Comparison of ENCODE assay signal across 8 mouse cellular contexts in the genomic region with DNA sequence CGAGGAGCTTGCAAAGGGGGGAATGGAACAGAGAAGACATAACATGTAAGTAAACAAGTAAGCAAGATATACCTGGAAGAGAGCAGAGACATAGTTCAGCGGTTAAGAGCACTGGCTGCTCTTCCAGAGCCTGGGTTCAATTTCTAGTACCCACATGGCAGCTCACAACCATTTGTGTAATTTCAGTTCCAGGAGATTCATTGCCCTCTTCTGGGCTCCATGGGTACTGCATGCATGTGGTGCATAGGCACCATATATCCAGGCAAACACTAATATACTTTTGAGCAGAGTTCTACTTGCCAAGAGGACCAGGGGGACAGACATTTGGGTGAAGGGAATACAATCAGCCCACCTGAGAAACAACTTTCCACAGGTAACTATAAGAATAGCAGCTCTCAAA. TPM values are rescaled to one million over a fixed set of nuclear protein-coding genes. Genes with fewer than 3 reads are reported as not detected.
DNase-seq lines count a peak whose midpoint lies in the region; ATAC-seq and TF ChIP-seq lines count a peak whose summit lies in the region.
"Had no signal": no experiment of that assay in that cellular context is flagged by ENCODE, and none has a peak within 500 bp of the region (broad histone marks: within the 10 kb centered on the region; RNA-seq: fewer than 3 reads in every experiment).

No protein-coding gene starts in this region.

- peak; percentile 68 for TF ChIP-seq CTCF in kidney, adult 2 months (conservative IDR thresholded peaks at IDR 0.05; ENCODE audit: insufficient read depth, insufficient read length, low read depth, low read length)

- H3K4me2 ChIP-seq in kidney, embryonic 15.5 days = no peak overlapping the region

- intact Hi-C loops in heart, postnatal 36 days (cut with DNase I) = loop anchor here (2.0 kb wide), 1 partner anchor 73 kb away; no protein-coding TSS in a partner anchor

- no peak for TF ChIP-seq POLR2A in kidney, adult 2 months (IDR thresholded peaks at IDR 0.05; ENCODE audit: low read depth, low read length)

- no peak overlapping the region for H3K27ac ChIP-seq in kidney, adult 2 months (ENCODE audit: insufficient read depth, low read depth, low read length)
- H3K27ac ChIP-seq in kidney, embryonic 15.5 days = no peak overlapping the region

- no peak overlapping the region for H3K9ac ChIP-seq in kidney, embryonic 15.5 days

- ATAC-seq in kidney, embryonic 15.5 days (replicated peaks; ENCODE audit: low FRiP score) = no peak

- no peaks in the 10 kb centered on the region for H3K9me3 ChIP-seq in kidney, embryonic 15.5 days (replicated peaks)

- no peak overlapping the region for H3K4me3 ChIP-seq in kidney, adult 2 months (ENCODE audit: insufficient read depth, low read depth, low read length)
- H3K4me3 ChIP-seq in kidney, embryonic 15.5 days (replicated peaks) = no peak overlapping the region

- H3K36me3 ChIP-seq in kidney, adult 2 months (ENCODE audit: control insufficient read depth, insufficient read depth, low read length) = no peaks in the 10 kb centered on the region; the same call in 1 of the 2 replicates
- H3K36me3 ChIP-seq in kidney, embryonic 15.5 days = peaks cover 38% of the 10 kb centered on the region

- H3K4me1 ChIP-seq in kidney, adult 2 months (ENCODE audit: control insufficient read depth, insufficient read depth, low read length) = no peaks in the 10 kb centered on the region
- 0 out of 2 replicates have a peak, but pooled peaks cover under 1% of the 10 kb centered on the region for H3K4me1 ChIP-seq in kidney, embryonic 15.5 days

- H3K27me3 ChIP-seq in kidney, adult 2 months (replicated peaks; ENCODE audit: control insufficient read depth, insufficient read depth, low read length) = no peaks in the 10 kb centered on the region
- no peaks in the 10 kb centered on the region for H3K27me3 ChIP-seq in kidney, embryonic 15.5 days

- WGBS in kidney, adult 2 months = 95% methylated on average over 2 of the region's 2 CpGs
- WGBS in kidney, embryonic 15.5 days = 92% methylated on average over 2 of the region's 2 CpGs

- peak; percentile 61 for DNase-seq in kidney, adult 2 months
- DNase-seq in ES-CJ7 (ENCODE audit: low read depth, low spot score) (peak; percentile 80), adipocyte (ENCODE audit: low spot score) (peak; percentile 51)
- DNase-seq in heart, postnatal 36 days = peak; percentile 47 to 70
- peak; percentile 75 for DNase-seq in lung, postnatal 14 days
- peak; percentile 60 to 76 for DNase-seq in thymus, postnatal 10 days (ENCODE audit: low spot score in 2 of 2)

RNA-seq across cellular contexts. Expression of a gene that starts 29.8 kb away (rescaled TPM):
- 7.5 and 7.8 TPM in 2 replicates for polyA plus RNA-seq in kidney, adult 2 months (2012; rRNA removed)
- polyA plus RNA-seq in kidney, embryonic 15.5 days (2015; fragmentation: Nextera tagmentation; extraction: Ambion mirVana) = 21.2 and 23.7 TPM in 2 replicates
- 1 to 10 TPM; 4.0 to 4.1 TPM for total RNA-seq in heart, postnatal 36 days (2021)

RNA-seq across cellular contexts. Expression of a gene that starts 38.9 kb away (rescaled TPM):
- polyA plus RNA-seq in kidney, adult 2 months (2012; rRNA removed) = 22.1 and 24.8 TPM in 2 replicates
- polyA plus RNA-seq in kidney, embryonic 15.5 days (2015; fragmentation: Nextera tagmentation; extraction: Ambion mirVana) = 12.2 and 13.8 TPM in 2 replicates
- total RNA-seq in heart, postnatal 36 days (2021) = 10 to 100 TPM; 19.8 TPM

RNA-seq across cellular contexts. Expression of a gene that starts 39.3 kb away (rescaled TPM):
- polyA plus RNA-seq in kidney, adult 2 months (2012; rRNA removed) = 0.05 TPM in 1 of 2 replicates, not detected in the other
- polyA plus RNA-seq in kidney, embryonic 15.5 days (2015; fragmentation: Nextera tagmentation; extraction: Ambion mirVana) = 0.13 and 0.14 TPM in 2 replicates
- total RNA-seq in heart, postnatal 36 days (2021) = not detected
- total RNA-seq: heart, adult 18-20 months had no signal
